Mouse (Mus musculus) midbrain, embryonic 12.5 days (tissue): ENCODE measurements at regions not wholly inside any gene's neighbourhood (a gene's known extent, or its start where the extent isn't known, plus 50 kb on each side); places are given as distances from the start of the nearest gene placed in this dataset.

ENCODE experiments used
- ATAC-seq: fragments of 200-750 bp; cut with Nextera tagmentation; 2 replicates; pipeline ENCODE4 v1.8.0; 2017; ENCODE audit warnings: low read depth, moderate TSS enrichment, moderate library complexity; ENCODE audit not compliant: low FRiP score
- H3K27ac ChIP-seq: fragments of 300-500 bp; sonication (generic); replicated peaks from 2 replicates; pipeline ENCODE4 v1.5.1; 2016; ENCODE audit warnings: mild to moderate bottlenecking
- H3K27me3 ChIP-seq: fragments of 300-500 bp; sonication (generic); 2 replicates; pipeline ENCODE4 v1.6.1; 2016; ENCODE audit warnings: mild to moderate bottlenecking
- H3K36me3 ChIP-seq: fragments of 300-500 bp; sonication (generic); 2 replicates; pipeline ENCODE4 v1.6.1; 2016
- H3K4me1 ChIP-seq: fragments of 300-500 bp; sonication (generic); 2 replicates; pipeline ENCODE4 v1.6.1; 2016
- H3K4me2 ChIP-seq: fragments of 300-500 bp; sonication (generic); replicated peaks from 2 replicates; pipeline ENCODE4 v1.6.1; 2016; ENCODE audit warnings: mild to moderate bottlenecking, moderate library complexity
- H3K4me3 ChIP-seq: fragments of 300-500 bp; sonication (generic); 2 replicates; pipeline ENCODE4 v1.5.1; 2016; ENCODE audit warnings: mild to moderate bottlenecking
- H3K9ac ChIP-seq: fragments of 300-500 bp; sonication (generic); replicated peaks from 2 replicates; pipeline ENCODE4 v1.6.1; 2016; ENCODE audit warnings: mild to moderate bottlenecking, moderate library complexity
- H3K9me3 ChIP-seq: fragments of 300-500 bp; sonication (generic); 2 replicates; pipeline ENCODE4 v1.6.1; 2016; ENCODE audit warnings: mild to moderate bottlenecking
- WGBS: fragments of 180-500 bp; shearing (Covaris S2); methylation state at CpG from one replicate; pipeline ENCODE4 v1.1.7; 2016; 5-methylcytosine and 5-hydroxymethylcytosine counted together

DNA sequence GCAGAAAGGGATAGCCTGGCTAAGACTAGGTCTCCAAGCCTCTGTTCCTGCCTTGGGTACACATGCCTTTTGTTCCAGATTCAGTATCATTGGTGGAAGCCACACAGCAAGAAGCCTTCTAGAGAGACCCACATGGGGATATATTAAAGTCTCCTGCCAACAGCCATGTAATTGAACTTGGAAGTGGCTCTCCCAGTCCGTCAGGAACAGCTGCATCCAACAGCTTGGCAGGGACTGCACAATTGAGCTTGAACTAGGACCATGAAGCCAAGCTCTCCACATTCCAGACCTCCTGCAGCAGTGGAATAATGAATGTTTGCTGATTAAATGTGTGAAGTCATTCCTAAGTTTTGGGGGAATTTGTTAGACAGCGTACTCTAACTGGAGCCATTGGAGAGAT, 94.5 kb downstream of the Gpr139 start:
- no peak for ATAC-seq
- Histone ChIP-seq H3K4me1 (peaks cover 7% of the 10 kb centered on the region; the same call in 1 of the 2 replicates), H3K27ac (no peak overlapping the region), H3K9ac (no peak overlapping the region), H3K27me3 (0 out of 2 replicates have a peak, but pooled peaks cover 4% of the 10 kb centered on the region), H3K9me3 (no peaks in the 10 kb centered on the region), H3K4me2 (no peak overlapping the region), H3K4me3 (no peak overlapping the region), H3K36me3 (no peaks in the 10 kb centered on the region)
- 71% methylated on average over 2 of the region's 2 CpGs for WGBS

DNA sequence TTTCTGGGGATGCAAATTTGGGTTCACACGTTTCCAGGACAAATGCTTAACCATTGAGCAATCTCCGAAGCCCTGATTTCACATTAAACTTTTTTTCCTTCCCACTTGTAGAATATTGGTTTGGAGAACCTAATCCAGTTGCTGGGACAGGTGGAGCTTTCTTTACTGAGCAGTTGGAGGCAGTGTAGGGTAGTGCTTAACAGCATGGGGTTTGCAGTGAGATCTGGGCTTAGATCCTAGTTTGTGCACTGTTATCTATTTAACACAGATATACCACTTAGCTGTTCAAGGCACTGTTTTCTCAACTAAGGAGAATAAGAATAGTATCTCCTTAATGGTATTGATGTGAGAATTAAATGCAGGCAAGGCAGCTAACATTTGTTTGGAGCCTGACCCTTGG, 93.5 kb upstream of the Gprc5b start:
- peaks cover 7% of the 10 kb centered on the region; the same call in 1 of the 2 replicates for H3K4me1 ChIP-seq
- H3K36me3 ChIP-seq = no peaks in the 10 kb centered on the region
- 0 out of 2 replicates have a peak, but pooled peaks cover 4% of the 10 kb centered on the region for H3K27me3 ChIP-seq
- no peaks in the 10 kb centered on the region for H3K9me3 ChIP-seq
- no peak overlapping the region for H3K27ac ChIP-seq
- no peak for ATAC-seq
- 76% methylated on average over 2 of the region's 2 CpGs for WGBS
- H3K9ac ChIP-seq = no peak overlapping the region
- no peak overlapping the region for H3K4me2 ChIP-seq
- H3K4me3 ChIP-seq = no peak overlapping the region

DNA sequence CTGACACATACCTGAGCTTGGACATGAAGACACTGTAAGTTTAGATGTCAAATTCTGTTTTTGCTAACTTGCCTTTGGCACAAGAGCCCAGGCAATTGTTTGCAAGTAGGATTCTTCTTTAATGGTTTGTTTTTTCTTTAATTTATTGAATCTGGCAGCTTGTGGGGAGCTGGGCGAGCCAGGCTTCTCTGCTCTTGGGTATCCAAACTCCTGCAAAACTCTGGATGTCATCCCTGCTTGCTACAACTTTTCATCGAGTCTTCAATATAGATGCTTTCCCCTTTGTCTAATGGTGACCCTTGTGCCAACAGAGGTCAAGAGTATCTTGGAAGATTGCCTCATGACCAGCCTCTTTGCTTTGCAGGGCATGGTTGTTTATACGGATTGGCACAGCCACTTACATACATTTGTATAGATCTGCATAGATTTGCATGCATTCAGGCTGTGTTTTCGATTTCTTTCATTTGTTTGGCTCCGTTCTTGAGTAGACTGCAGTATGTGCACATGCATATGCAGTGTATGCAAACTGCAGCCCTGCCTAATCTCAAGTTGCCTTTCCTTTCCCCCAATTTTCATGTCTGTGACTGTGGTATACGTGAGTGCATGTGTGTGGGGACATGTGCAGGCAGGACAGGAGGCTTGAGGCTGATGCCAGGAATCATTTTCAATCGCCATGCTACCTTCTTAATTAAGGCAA, 92.9 kb upstream of the Gprc5b start:
- 61% methylated on average over 7 of the region's 7 CpGs for WGBS
- no peak overlapping the region for H3K4me3 ChIP-seq
- no peak overlapping the region for H3K27ac ChIP-seq
- H3K36me3 ChIP-seq = no peaks in the 10 kb centered on the region
- no peak overlapping the region for H3K4me2 ChIP-seq
- peaks cover 7% of the 10 kb centered on the region; the same call in 1 of the 2 replicates for H3K4me1 ChIP-seq
- no peak overlapping the region for H3K9ac ChIP-seq
- 0 out of 2 replicates have a peak, but pooled peaks have one; percentile 54 for ATAC-seq
- no peaks in the 10 kb centered on the region for H3K9me3 ChIP-seq
- 0 out of 2 replicates have a peak, but pooled peaks cover 4% of the 10 kb centered on the region for H3K27me3 ChIP-seq

DNA sequence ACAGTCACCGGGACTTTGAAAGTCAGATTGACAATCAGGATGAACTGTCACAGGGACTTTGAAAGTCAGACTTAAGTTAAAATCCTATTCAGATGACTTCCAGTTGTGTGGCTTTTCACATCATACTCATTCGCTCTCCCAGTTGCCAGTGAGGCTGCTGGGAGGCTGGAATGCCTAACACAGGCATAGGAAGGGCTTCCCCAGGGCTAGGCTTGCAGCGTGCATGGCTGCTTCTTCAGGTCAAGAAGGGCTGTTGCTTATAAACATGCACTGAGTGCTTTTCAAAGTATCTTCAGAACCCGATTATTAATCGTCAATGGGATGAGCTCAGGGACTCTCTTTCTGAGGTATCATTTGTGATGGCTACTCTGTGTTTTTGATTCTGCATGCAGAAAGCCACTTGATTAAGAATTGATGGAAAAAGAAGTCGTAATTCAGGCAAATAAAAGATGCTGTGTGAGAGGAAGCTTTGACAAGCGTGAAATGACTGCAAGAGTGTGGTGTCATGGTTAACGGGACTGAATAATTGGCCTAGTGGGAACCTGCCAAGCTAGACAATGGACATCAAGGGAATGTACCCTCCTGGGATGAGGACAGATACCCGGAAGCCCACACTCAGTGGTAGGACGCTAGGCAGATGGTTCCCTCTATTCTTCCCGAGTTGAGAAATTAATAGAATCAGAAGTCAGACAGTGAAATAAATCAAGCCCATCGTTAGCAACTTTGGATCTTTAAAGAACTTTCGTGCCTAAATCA, 90.9 kb upstream of the Gprc5b start:
- H3K9ac ChIP-seq = no peak overlapping the region
- 42% methylated on average over 13 of the region's 13 CpGs for WGBS
- H3K9me3 ChIP-seq = no peaks in the 10 kb centered on the region
- H3K27ac ChIP-seq = 0 out of 2 replicates have a peak overlapping the region, but pooled peaks have one; percentile 54
- 0 out of 2 replicates have a peak, but pooled peaks cover 4% of the 10 kb centered on the region for H3K27me3 ChIP-seq
- H3K36me3 ChIP-seq = no peaks in the 10 kb centered on the region
- ATAC-seq = peak; percentile 79; the same call in 1 of the 2 replicates
- no peak overlapping the region for H3K4me3 ChIP-seq
- peaks cover 7% of the 10 kb centered on the region; the same call in 1 of the 2 replicates for H3K4me1 ChIP-seq
- H3K4me2 ChIP-seq = 0 out of 2 replicates have a peak overlapping the region, but pooled peaks have one; percentile 7

DNA sequence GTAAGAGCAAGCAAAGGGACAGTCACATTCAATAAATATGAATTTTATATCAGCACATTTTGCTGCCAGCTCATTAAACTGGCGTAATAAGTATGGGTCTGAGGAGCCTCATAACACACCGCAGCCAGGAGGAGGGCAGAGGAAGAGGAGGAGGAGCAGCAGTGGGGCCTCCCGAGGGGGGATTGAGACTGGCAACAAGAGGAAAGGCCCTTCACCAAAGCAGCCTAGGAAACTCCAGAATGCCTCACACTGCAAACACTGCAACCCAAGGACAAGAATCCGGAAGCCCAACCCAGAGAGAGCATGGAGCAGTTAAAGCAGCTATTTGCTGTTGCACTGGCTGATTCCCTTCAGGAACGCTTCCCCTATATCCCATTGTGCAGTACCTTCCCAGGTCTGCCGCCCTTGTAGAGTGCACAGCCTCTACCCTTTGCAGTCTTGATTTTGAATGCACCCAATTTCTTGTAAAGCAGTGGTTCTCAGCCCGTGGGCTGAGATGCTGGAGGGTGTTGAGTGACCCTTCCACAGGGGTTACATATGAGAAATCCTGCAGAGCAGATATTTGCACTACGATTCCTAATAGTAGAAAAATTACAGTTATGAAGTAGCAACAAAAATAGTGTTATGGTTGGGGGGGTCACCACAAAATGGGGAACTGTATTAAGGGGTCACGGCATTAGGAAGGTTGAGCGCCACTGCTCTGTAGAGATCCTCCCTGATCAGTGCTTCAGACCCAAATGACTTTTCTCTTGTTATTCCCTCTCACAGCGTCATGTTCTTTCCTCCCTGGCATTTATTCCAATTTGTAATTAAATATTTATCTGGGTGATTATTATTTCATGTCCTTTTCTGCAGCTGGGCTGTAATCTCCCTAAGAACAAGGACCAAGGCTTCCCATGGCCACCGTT, 82.0 kb upstream of the Gprc5b start:
- H3K27me3 ChIP-seq = no peaks in the 10 kb centered on the region
- H3K36me3 ChIP-seq = no peaks in the 10 kb centered on the region
- H3K4me1 ChIP-seq = peaks cover 14% of the 10 kb centered on the region; the same call in 1 of the 2 replicates
- 55% methylated on average over 12 of the region's 12 CpGs for whole genome bisulfite sequencing
- no peak overlapping the region for H3K9ac ChIP-seq
- no peak overlapping the region for H3K4me2 ChIP-seq
- peak; percentile 62 for ATAC-seq
- no peaks in the 10 kb centered on the region for H3K9me3 ChIP-seq
- H3K4me3 ChIP-seq = no peak overlapping the region
- 0 out of 2 replicates have a peak overlapping the region, but pooled peaks have one; percentile 25 for H3K27ac ChIP-seq

DNA sequence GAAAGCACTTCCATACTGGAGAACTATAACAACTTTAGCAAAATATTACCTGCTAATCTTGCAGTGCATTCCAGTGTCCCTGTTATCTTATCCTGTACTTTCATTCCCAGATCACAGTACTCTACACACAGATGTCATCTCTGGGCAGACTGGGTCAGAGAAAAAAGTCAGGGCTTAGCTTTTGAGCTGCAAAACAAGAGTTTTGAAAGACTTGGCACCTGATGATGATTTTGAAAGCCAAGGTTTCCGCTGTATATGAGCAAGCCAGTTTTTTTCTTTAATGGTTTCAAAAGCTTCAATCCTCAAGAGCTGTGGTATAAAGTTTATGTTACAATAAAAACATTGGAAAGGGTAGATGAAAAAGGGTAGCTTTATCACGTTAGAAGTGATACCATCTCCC, 71.0 kb upstream of the Gprc5b start:
- no peak for ATAC-seq
- H3K9ac ChIP-seq = no peak overlapping the region
- H3K27me3 ChIP-seq = no peaks in the 10 kb centered on the region
- no peak overlapping the region for H3K27ac ChIP-seq
- 67% methylated on average over 2 of the region's 2 CpGs for WGBS
- no peaks in the 10 kb centered on the region for H3K9me3 ChIP-seq
- no peaks in the 10 kb centered on the region for H3K36me3 ChIP-seq
- no peak overlapping the region for H3K4me2 ChIP-seq
- no peaks in the 10 kb centered on the region for H3K4me1 ChIP-seq
- H3K4me3 ChIP-seq = no peak overlapping the region
